Mouse (Mus musculus) MEL (cell line): ENCODE results near the gene Tmem8. TPM values are rescaled to one million over a fixed set of nuclear protein-coding genes. Genes with fewer than 3 reads are reported as not detected.

Source experiments
- DNase-seq: peaks from one replicate; pipeline ENCODE4 v3.0.0; 2011; ENCODE audit warnings: low read depth, low spot score
- H3K27ac ChIP-seq: 2 replicates; pipeline ENCODE4 v1.5.1; 2012; ENCODE audit warnings: low read depth, mild to moderate bottlenecking, control low read depth, low read length, moderate library complexity; ENCODE audit not compliant: control insufficient read depth
- H3K27me3 ChIP-seq, 2 experiments: fragments of 150-350 bp in 1 of 2; sonication (generic) in 1 of 2; 2 replicates each; pipeline ENCODE4 v1.6.1; 2012; ENCODE audit warnings: low read length in 2 of 2, mild to moderate bottlenecking in 2 of 2, improper control_type of control experiment in 1 of 2, moderate library complexity in 1 of 2; ENCODE audit not compliant: insufficient read depth in 2 of 2, control insufficient read depth in 1 of 2
- H3K36me3 ChIP-seq, 2 experiments: 2 replicates each; pipeline ENCODE4 v1.6.1; 2012 to 2014; ENCODE audit warnings: low read length in 2 of 2, improper control_type of control experiment in 1 of 2, inconsistent platforms in 1 of 2, mild to moderate bottlenecking in 1 of 2; ENCODE audit not compliant: insufficient read depth in 2 of 2, control insufficient read depth in 1 of 2
- H3K4me1 ChIP-seq, 2 experiments: fragments of 150-350 bp in 1 of 2; sonication (generic) in 1 of 2; 2 replicates each; pipeline ENCODE4 v1.6.1; 2012; ENCODE audit warnings: low read length in 2 of 2, improper control_type of control experiment in 1 of 2, mild to moderate bottlenecking in 1 of 2; ENCODE audit not compliant: insufficient read depth in 2 of 2, control insufficient read depth in 1 of 2
- H3K4me3 ChIP-seq, 2 experiments: fragments of 150-350 bp in 1 of 2; sonication (generic) in 1 of 2; 2 replicates each; pipeline ENCODE4 v1.5.1; 2012; ENCODE audit warnings: low read depth in 2 of 2, low read length in 2 of 2, mild to moderate bottlenecking in 2 of 2, moderate library complexity in 2 of 2, control low read depth in 1 of 2, improper control_type of control experiment in 1 of 2; ENCODE audit not compliant: control insufficient read depth in 1 of 2, insufficient read depth in 1 of 2
- H3K79me2 ChIP-seq: 2 replicates; pipeline ENCODE4 v1.6.1; 2012; ENCODE audit warnings: mild to moderate bottlenecking, low read length, moderate library complexity; ENCODE audit not compliant: control insufficient read depth, poor library complexity, insufficient read depth
- H3K9ac ChIP-seq: 2 replicates; pipeline ENCODE4 v1.6.1; 2012; ENCODE audit warnings: low read depth, mild to moderate bottlenecking, control low read depth, low read length, moderate library complexity; ENCODE audit not compliant: control insufficient read depth, poor library complexity, severe bottlenecking
- H3K9me3 ChIP-seq: fragments of 150-350 bp; sonication (generic); replicated peaks from 2 replicates; pipeline ENCODE4 v1.6.1; 2012; ENCODE audit warnings: mild to moderate bottlenecking, low read length, improper control_type of control experiment, moderate library complexity; ENCODE audit not compliant: insufficient read depth
- BHLHE40 ChIP-seq: IDR thresholded peaks from 2 replicates; pipeline ENCODE4 v1.6.1; 2012; ENCODE audit warnings: low read depth, mild to moderate bottlenecking, inconsistent platforms, low read length, improper control_type of control experiment, borderline replicate concordance
- CHD2 ChIP-seq: IDR thresholded peaks from 2 replicates; pipeline ENCODE4 v1.6.1; 2011; ENCODE audit warnings: low read length, improper control_type of control experiment
- CTCF ChIP-seq, 3 experiments: IDR thresholded peaks in 2 of 3; conservative IDR thresholded peaks in 1 of 3; 2 replicates each; pipeline ENCODE4 v1.5.1; 2011 to 2012; ENCODE audit warnings: low read length in 3 of 3, low read depth in 2 of 3, mild to moderate bottlenecking in 2 of 3, improper control_type of control experiment in 1 of 3, inconsistent platforms in 1 of 3, mixed read lengths in 1 of 3, moderate library complexity in 1 of 3; ENCODE audit not compliant: control insufficient read depth in 1 of 3, insufficient read depth in 1 of 3, poor library complexity in 1 of 3, severe bottlenecking in 1 of 3
- ELF1 ChIP-seq: IDR thresholded peaks from 2 replicates; pipeline ENCODE4 v1.6.1; 2014; ENCODE audit warnings: low read depth, mild to moderate bottlenecking, inconsistent platforms, low read length, improper control_type of control experiment, moderate library complexity
- GABPA ChIP-seq: IDR thresholded peaks from 2 replicates; pipeline ENCODE4 v1.6.1; 2012; ENCODE audit warnings: low read depth, mild to moderate bottlenecking, inconsistent platforms, low read length, improper control_type of control experiment, moderate library complexity
- GATA1 ChIP-seq: IDR thresholded peaks from 2 replicates; pipeline ENCODE4 v1.6.1; 2011; ENCODE audit warnings: low read depth, low read length, improper control_type of control experiment
- MAX ChIP-seq: IDR thresholded peaks from 2 replicates; pipeline ENCODE4 v1.6.1; 2011; ENCODE audit warnings: low read length, improper control_type of control experiment
- MYB ChIP-seq: IDR thresholded peaks from 2 replicates; pipeline ENCODE4 v1.6.1; 2011; ENCODE audit warnings: mild to moderate bottlenecking, low read depth, low read length, improper control_type of control experiment
- MYC ChIP-seq: IDR thresholded peaks from 2 replicates; pipeline ENCODE4 v1.6.1; 2011; ENCODE audit warnings: low read depth, mild to moderate bottlenecking, low read length, improper control_type of control experiment, moderate library complexity
- NELFE ChIP-seq: IDR thresholded peaks from 2 replicates; pipeline ENCODE4 v1.6.1; 2011; ENCODE audit warnings: low read depth, low read length, improper control_type of control experiment
- POLR2AphosphoS5 ChIP-seq: IDR thresholded peaks from 2 replicates; pipeline ENCODE4 v1.6.1; 2012; ENCODE audit warnings: low read depth, borderline replicate concordance, mild to moderate bottlenecking, inconsistent platforms, low read length, moderate library complexity, mixed read lengths
- RAD21 ChIP-seq: IDR thresholded peaks from 2 replicates; pipeline ENCODE4 v1.6.1; 2011; ENCODE audit warnings: mild to moderate bottlenecking, low read depth, low read length, improper control_type of control experiment
- RCOR1 ChIP-seq: IDR thresholded peaks from 2 replicates; pipeline ENCODE4 v1.6.1; 2012; ENCODE audit warnings: low read depth, mild to moderate bottlenecking, inconsistent platforms, low read length, improper control_type of control experiment
- SIN3A ChIP-seq: IDR thresholded peaks from 2 replicates; pipeline ENCODE4 v1.6.1; 2012; ENCODE audit warnings: low read length, improper control_type of control experiment, inconsistent platforms
- TBP ChIP-seq: IDR thresholded peaks from 2 replicates; pipeline ENCODE4 v1.8.0; 2011; ENCODE audit warnings: low read depth, low read length, improper control_type of control experiment
- TCF12 ChIP-seq: IDR thresholded peaks from 2 replicates; pipeline ENCODE4 v1.6.1; 2014; ENCODE audit warnings: low read depth, mild to moderate bottlenecking, inconsistent platforms, low read length, improper control_type of control experiment, moderate library complexity
- USF1 ChIP-seq: IDR thresholded peaks from 2 replicates; pipeline ENCODE4 v1.6.1; 2014; ENCODE audit warnings: low read depth, mild to moderate bottlenecking, inconsistent platforms, low read length, improper control_type of control experiment, moderate library complexity
- USF2 ChIP-seq, 2 experiments: IDR thresholded peaks; 2 replicates each; pipeline ENCODE4 v1.6.1; 2011 to 2012; ENCODE audit warnings: improper control_type of control experiment in 2 of 2, low read length in 2 of 2, borderline replicate concordance in 1 of 2, inconsistent platforms in 1 of 2, low read depth in 1 of 2, mild to moderate bottlenecking in 1 of 2; ENCODE audit not compliant: insufficient read depth in 1 of 2
- ZKSCAN1 ChIP-seq: IDR thresholded peaks from 2 replicates; pipeline ENCODE4 v1.6.1; 2012; ENCODE audit warnings: low read depth, mild to moderate bottlenecking, inconsistent platforms, low read length, improper control_type of control experiment, moderate library complexity
- ZMIZ1 ChIP-seq: IDR thresholded peaks from 2 replicates; pipeline ENCODE4 v1.6.1; 2012; ENCODE audit warnings: low read depth, mild to moderate bottlenecking, inconsistent platforms, low read length, improper control_type of control experiment, moderate library complexity
- ZNF384 ChIP-seq: IDR thresholded peaks from 2 replicates; pipeline ENCODE4 v1.6.1; 2012; ENCODE audit warnings: low read depth, mild to moderate bottlenecking, inconsistent platforms, low read length, improper control_type of control experiment
- polyA plus RNA-seq, 2 experiments: library from polyadenylated mRNA; stranded (reverse) in 1 of 2; unstranded in 1 of 2; fragments of >175 nt in 1 of 2; fragments of >200 nt in 1 of 2; gene quantifications; 2 replicates each; pipeline versions ENCODE4 v1.2.1 to v1.2.4; 2012; ENCODE audit warnings: low replicate concordance in 2 of 2, low read depth in 1 of 2; ENCODE audit not compliant: insufficient read length in 2 of 2, insufficient read depth in 1 of 2, missing spikeins in 1 of 2
- total RNA-seq: library from RNA; depleted of rRNA; stranded (reverse); fragments of 300-350 nt; gene quantifications from 2 replicates; pipeline ENCODE4 v1.2.3, GENCODE M21; 2012

Gene Tmem8
- total and polyA plus RNA-seq, 3 experiments: 4.7 to 16.7 TPM; not detected in 1

DNA sequence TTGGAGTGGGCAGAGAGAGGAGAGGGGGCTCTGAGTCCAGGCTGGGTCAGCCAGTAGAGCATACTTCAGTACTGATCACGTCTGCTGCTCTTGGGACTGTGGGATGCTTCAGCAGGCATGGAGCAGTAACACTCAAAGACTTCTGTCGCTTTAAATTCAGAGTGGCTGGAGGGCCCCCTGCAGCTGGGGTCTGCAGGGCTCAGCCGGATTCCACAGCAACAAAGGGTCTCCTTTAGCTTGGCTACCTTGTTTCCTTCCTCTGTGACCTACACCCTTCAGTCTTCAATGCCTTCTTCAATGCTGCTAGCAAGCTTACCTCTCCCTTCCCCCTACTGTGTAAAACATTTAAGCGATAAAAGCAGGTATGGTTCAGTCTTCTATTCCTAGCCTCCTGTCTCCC, 2.1 kb upstream of the Tmem8 start:
- H3K27ac ChIP-seq: no peak overlapping the region
- H3K4me3 ChIP-seq: no peak overlapping the region
- H3K79me2 ChIP-seq: no peaks in the 10 kb centered on the region; the same call in 1 of the 2 replicates
- H3K36me3 ChIP-seq: peaks cover 0 to 2% of the 10 kb centered on the region in 2 experiments; a peak in 2 of 4 replicates
- no peak for DNase-seq
- H3K27me3 ChIP-seq: no peaks in the 10 kb centered on the region; a peak in 1 of 4 replicates
- no peak for TF ChIP-seq BHLHE40
- no peak for TF ChIP-seq NELFE
- no peak for TF ChIP-seq RCOR1
- no peak for TF ChIP-seq TBP
- TF ChIP-seq TCF12: no peak
- no peak for TF ChIP-seq SIN3A
- TF ChIP-seq MYB: no peak
- no peak for TF ChIP-seq POLR2AphosphoS5
- TF ChIP-seq USF2 (IDR thresholded peaks at IDR 0.05; ENCODE audit: borderline replicate concordance in 1 of 2, insufficient read depth in 1 of 2, low read depth in 1 of 2, low read length in 2 of 2): no peak
- H3K9me3 ChIP-seq: no peaks in the 10 kb centered on the region
- peaks cover 3 to 11% of the 10 kb centered on the region in 2 experiments; a peak in 2 of 4 replicates for H3K4me1 ChIP-seq
- no peak overlapping the region for H3K9ac ChIP-seq

- no peak overlapping the region for H3K27ac ChIP-seq
- TF ChIP-seq RAD21 (no peak), MYB (no peak), CHD2 (no peak), GATA1 (no peak), MAX (no peak), TBP (no peak), ZKSCAN1 (no peak), ZNF384 (no peak), RCOR1 (no peak), ZMIZ1 (no peak), USF1 (no peak), TCF12 (no peak), ELF1 (no peak), CTCF (IDR thresholded peaks at IDR 0.05 in 2 of 3, conservative IDR thresholded peaks at IDR 0.05 in 1 of 3; ENCODE audit: control insufficient read depth in 1 of 3, insufficient read depth in 1 of 3, low read depth in 2 of 3, low read length in 3 of 3, poor library complexity in 1 of 3, severe bottlenecking in 1 of 3) (no peak), MYC (no peak), GABPA (no peak), USF2 (IDR thresholded peaks at IDR 0.05; ENCODE audit: borderline replicate concordance in 1 of 2, insufficient read depth in 1 of 2, low read depth in 1 of 2, low read length in 2 of 2) (no peak)
- TF ChIP-seq, all 39 proteins: peak for 0
- Histone ChIP-seq H3K27me3 (no peaks in the 10 kb centered on the region; a peak in 1 of 4 replicates), H3K9me3 (no peaks in the 10 kb centered on the region), H3K4me1 (peaks cover 3 to 16% of the 10 kb centered on the region in 2 experiments; a peak in 3 of 4 replicates), H3K36me3 (peaks cover 0 to 2% of the 10 kb centered on the region in 2 experiments; a peak in 2 of 4 replicates), H3K9ac (no peak overlapping the region), H3K79me2 (no peaks in the 10 kb centered on the region; the same call in 1 of the 2 replicates), H3K4me3 (no peak overlapping the region)
- DNase-seq: no peak
Measured at GRCm38 (mm10) chr17:26111722-26112121, 1.4 kb upstream of the Tmem8 start.
